Mouse (Mus musculus): ENCODE results near the gene Adtrp. TPM values are rescaled to one million over a fixed set of nuclear protein-coding genes. Genes with fewer than 3 reads are reported as not detected.

The Adtrp gene
- polyA plus RNA-seq, 1 experiment from 2014 or later: not detected

DNA sequence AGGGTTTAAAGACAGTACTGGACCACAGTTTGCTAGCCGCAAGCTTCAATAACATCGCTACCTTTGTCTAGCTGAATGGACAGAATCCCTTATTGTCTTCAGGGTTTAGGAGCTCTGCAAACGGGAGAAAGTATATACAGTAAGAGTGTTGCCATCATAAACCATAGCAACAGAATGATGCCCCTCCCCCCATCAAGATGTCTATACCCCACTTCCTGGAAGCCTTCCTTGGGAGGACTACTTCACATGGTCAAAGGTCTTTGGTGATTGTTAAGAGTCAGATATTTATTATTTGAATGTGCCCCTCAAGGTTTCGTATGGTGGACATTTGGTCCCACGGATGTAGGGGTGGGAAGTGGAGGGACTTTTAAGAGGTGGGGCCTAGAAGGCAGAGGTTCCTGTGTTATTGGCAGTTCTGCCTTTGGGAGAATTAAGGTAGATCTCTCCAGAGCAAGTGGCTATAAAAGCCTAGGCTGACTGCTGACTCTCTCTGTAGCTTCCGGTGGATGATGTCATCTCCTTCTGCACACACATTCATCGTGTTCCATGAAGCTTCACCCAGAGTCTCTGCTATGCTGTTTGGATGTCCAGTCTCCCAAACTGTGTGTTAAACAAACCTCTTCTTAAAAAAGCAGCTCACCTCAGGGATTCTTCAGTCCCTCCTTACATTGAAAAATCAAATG, 42.2 kb downstream of the Adtrp start:
- WGBS: 79% methylated on average over 7 of the region's 7 CpGs
- Histone ChIP-seq H3K9me3 (ENCODE audit: low read depth, low read length) (no peaks in the 10 kb centered on the region), H3K27ac (ENCODE audit: low read depth) (no peak overlapping the region), H3K4me2 (no peak overlapping the region), H3K4me1 (ENCODE audit: insufficient read depth) (peaks cover 6% of the 10 kb centered on the region), H3K27me3 (ENCODE audit: insufficient read depth, low read length) (no peaks in the 10 kb centered on the region), H3K9ac (no peak overlapping the region), H3K4me3 (ENCODE audit: low read depth, low read length) (no peak overlapping the region), H3K36me3 (ENCODE audit: insufficient read depth) (no peaks in the 10 kb centered on the region)
- DNase-seq (no peak), ATAC-seq (ENCODE audit: insufficient read depth) (no peak)
- no peak for TF ChIP-seq CTCF (IDR thresholded peaks at IDR 0.05; ENCODE audit: low read depth)

DNA sequence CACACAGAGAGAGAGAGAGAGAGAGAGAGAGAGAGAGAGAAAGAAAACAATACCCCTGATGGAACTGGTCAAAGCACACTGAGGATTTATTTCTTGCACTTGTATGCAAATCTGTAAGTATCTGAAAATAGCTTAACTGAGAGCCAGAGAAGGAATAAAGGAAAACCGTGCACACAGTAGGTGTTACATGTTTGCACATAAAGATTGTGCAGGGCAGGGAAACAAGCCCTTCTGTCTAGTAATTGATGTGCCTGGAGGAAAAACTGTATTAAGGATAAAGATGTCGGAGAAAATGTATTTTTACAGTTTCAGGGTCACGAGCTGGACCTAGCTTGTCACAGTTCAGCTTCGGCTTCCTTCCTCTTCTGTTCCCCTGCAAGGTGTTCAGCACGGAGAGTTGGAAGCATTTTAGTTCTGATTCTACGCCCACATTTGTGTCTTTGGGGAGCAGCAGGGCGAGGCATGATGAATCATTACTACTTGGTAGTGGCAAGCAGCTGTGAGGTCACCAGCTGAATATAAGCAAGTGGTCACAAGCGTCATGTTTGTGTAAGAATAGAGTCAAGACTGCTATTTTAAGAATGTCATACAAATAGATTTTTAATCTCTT, 43.7 kb downstream of the Adtrp start:
- TF ChIP-seq CTCF (IDR thresholded peaks at IDR 0.05; ENCODE audit: low read depth): no peak
- H3K9me3 ChIP-seq (ENCODE audit: low read depth, low read length): no peaks in the 10 kb centered on the region
- H3K36me3 ChIP-seq (ENCODE audit: insufficient read depth): no peaks in the 10 kb centered on the region
- no peaks in the 10 kb centered on the region for H3K27me3 ChIP-seq (ENCODE audit: insufficient read depth, low read length)
- H3K4me1 ChIP-seq (ENCODE audit: insufficient read depth): peaks cover 6% of the 10 kb centered on the region
- H3K27ac ChIP-seq (ENCODE audit: low read depth): no peak overlapping the region
- H3K4me2 ChIP-seq: no peak overlapping the region
- no peak overlapping the region for H3K4me3 ChIP-seq (ENCODE audit: low read depth, low read length)
- ATAC-seq (ENCODE audit: insufficient read depth) (no peak), DNase-seq (no peak)
- 44% methylated on average over 8 of the region's 8 CpGs for WGBS
- no peak overlapping the region for H3K9ac ChIP-seq

DNA sequence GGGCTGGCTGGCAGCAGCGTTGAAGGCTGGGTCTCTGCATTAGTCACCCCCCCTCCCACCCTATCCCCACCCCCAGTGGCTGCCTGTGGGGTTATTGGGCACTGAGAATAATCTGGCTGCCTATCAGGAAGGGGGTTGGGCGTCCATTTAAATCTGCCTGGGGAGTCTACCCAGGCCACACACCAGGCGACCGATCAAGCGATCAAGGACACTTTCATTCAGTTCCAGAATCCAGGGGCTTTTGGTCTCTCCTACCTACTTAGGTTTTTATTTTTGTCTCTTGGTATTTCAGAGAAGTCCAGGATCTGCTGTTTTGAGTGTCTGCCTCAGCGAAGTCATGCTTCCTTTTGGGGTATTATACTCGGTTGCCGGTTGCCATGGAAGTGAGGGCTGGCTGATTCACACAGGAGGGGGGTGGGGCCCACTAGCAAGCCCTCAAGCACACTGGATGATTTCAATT, 46.3 kb downstream of the Adtrp start:
- WGBS: 21% methylated on average over 8 of the region's 8 CpGs
- TF ChIP-seq CTCF (IDR thresholded peaks at IDR 0.05; ENCODE audit: low read depth): no peak
- DNase-seq (peak; percentile 36), ATAC-seq (ENCODE audit: insufficient read depth) (peak; percentile 68; the same call in 1 of the 2 replicates)
- no peaks in the 10 kb centered on the region for H3K9me3 ChIP-seq (ENCODE audit: low read depth, low read length)
- no peaks in the 10 kb centered on the region for H3K27me3 ChIP-seq (ENCODE audit: insufficient read depth, low read length)
- no peak overlapping the region for H3K27ac ChIP-seq (ENCODE audit: low read depth)
- H3K9ac ChIP-seq: no peak overlapping the region
- peak overlapping the region; percentile 28; the same call in 1 of the 2 replicates for H3K4me2 ChIP-seq
- no peak overlapping the region for H3K4me3 ChIP-seq (ENCODE audit: low read depth, low read length)
- H3K36me3 ChIP-seq (ENCODE audit: insufficient read depth): no peaks in the 10 kb centered on the region
- peaks cover 6% of the 10 kb centered on the region for H3K4me1 ChIP-seq (ENCODE audit: insufficient read depth)

DNA sequence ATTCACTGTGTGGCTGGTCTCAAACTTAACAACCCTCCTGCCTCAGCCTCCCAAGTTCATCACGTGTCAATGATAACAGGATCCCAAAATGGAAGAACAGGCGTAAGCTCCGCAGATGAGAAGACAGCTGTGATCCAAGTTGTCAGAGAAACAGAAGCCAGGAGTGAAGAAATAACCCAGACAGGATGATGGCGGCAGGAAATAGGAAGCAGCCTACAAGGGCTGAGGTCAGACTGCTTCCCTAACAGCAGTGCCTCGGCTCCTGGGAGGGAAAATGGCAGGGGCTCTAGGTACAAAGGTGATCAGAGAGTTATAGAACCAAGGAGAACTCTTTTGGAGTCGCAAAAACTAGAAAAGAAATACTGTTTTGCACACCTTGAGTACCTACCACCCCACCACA, 54.6 kb downstream of the Adtrp start:
- DNase-seq (no peak), ATAC-seq (ENCODE audit: insufficient read depth) (no peak)
- Histone ChIP-seq H3K36me3 (ENCODE audit: insufficient read depth) (no peaks in the 10 kb centered on the region), H3K4me1 (ENCODE audit: insufficient read depth) (no peaks in the 10 kb centered on the region), H3K9me3 (ENCODE audit: low read depth, low read length) (no peaks in the 10 kb centered on the region), H3K4me3 (ENCODE audit: low read depth, low read length) (no peak overlapping the region), H3K27ac (ENCODE audit: low read depth) (no peak overlapping the region), H3K27me3 (ENCODE audit: insufficient read depth, low read length) (no peaks in the 10 kb centered on the region), H3K9ac (no peak overlapping the region), H3K4me2 (no peak overlapping the region)
- no peak for TF ChIP-seq CTCF (IDR thresholded peaks at IDR 0.05; ENCODE audit: low read depth)
- WGBS: 87% methylated on average over 6 of the region's 6 CpGs

DNA sequence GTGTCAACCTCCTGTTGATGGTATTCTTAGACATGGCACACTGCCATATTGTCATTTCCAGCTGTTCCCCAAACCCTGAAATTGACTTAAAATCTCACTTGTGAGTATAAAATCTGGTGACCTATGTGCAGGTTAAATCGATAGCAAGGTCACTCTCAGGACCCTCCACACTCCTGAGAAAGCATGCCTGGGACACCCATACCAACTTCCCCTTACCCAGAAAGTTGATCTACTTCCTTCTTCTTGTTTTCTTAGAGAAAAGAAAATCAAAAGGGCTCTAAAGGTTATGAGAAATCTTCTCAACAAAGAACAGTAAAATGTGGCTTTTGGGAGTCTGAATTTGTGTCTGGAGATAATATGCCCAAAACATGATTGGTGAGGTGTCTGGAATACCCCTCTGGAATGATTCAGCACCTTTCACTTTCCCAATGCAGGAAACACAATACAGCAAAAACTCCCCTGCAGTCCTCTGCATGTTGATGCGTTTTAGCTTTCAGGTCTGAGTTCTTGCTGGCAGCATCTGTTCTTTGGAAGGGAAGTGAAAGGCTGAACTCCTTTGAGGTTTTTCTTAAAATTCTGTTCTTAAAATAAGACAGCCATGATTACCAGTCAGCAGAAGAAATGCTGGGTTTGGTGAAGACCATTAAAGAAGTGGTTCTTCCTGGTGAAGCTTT, 59.5 kb downstream of the Adtrp start:
- Histone ChIP-seq H3K9me3 (ENCODE audit: low read depth, low read length) (no peaks in the 10 kb centered on the region), H3K4me1 (ENCODE audit: insufficient read depth) (no peaks in the 10 kb centered on the region), H3K9ac (no peak overlapping the region), H3K27ac (ENCODE audit: low read depth) (no peak overlapping the region), H3K36me3 (ENCODE audit: insufficient read depth) (no peaks in the 10 kb centered on the region), H3K27me3 (ENCODE audit: insufficient read depth, low read length) (no peaks in the 10 kb centered on the region), H3K4me2 (no peak overlapping the region), H3K4me3 (ENCODE audit: low read depth, low read length) (no peak overlapping the region)
- DNase-seq (no peak), ATAC-seq (ENCODE audit: insufficient read depth) (no peak)
- 72% methylated on average over 2 of the region's 2 CpGs for WGBS
- TF ChIP-seq CTCF (IDR thresholded peaks at IDR 0.05; ENCODE audit: low read depth): no peak

DNA sequence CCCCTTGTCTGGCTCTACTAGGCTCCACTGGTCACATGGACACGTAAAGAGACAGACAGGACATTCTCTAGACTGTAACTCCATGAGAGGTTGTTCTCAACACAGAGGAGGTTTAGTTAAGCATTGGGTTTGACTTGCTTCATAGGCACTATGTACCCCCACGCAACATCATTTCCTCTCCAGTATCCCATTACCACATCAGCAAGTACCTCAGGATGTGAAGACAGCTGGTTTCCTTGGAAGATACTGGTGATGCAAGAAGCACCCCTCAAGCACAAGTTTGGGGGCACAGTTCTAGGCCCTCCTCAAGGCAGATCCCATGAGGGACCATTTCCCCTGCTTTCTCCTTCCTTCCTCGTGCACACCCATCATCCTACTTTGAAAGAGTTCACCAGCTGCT, 60.8 kb downstream of the Adtrp start:
- Histone ChIP-seq H3K27ac (ENCODE audit: low read depth) (no peak overlapping the region), H3K9me3 (ENCODE audit: low read depth, low read length) (peaks cover 3% of the 10 kb centered on the region; the same call in 1 of the 2 replicates), H3K27me3 (ENCODE audit: insufficient read depth, low read length) (no peaks in the 10 kb centered on the region), H3K9ac (no peak overlapping the region), H3K36me3 (ENCODE audit: insufficient read depth) (no peaks in the 10 kb centered on the region), H3K4me1 (ENCODE audit: insufficient read depth) (no peaks in the 10 kb centered on the region), H3K4me2 (no peak overlapping the region), H3K4me3 (ENCODE audit: low read depth, low read length) (no peak overlapping the region)
- ATAC-seq (ENCODE audit: insufficient read depth) (no peak), DNase-seq (no peak)
- no peak for TF ChIP-seq CTCF (IDR thresholded peaks at IDR 0.05; ENCODE audit: low read depth)
- 89% methylated on average over 3 of the region's 3 CpGs for WGBS
